Mouse (Mus musculus) lung, embryonic 16.5 days (tissue): Measurements from ENCODE around the gene Sirt1. TPM values are rescaled to one million over a fixed set of nuclear protein-coding genes. Genes with fewer than 3 reads are reported as not detected.

ENCODE experiments used
- ATAC-seq: fragments of 200-750 bp; cut with Nextera tagmentation; 2 replicates; pipeline ENCODE4 v1.8.0; 2017; ENCODE audit warnings: low read depth, mild to moderate bottlenecking, moderate library complexity
- H3K27ac ChIP-seq: fragments of 300-500 bp; sonication (generic); 2 replicates; pipeline ENCODE4 v1.5.1; 2014; ENCODE audit warnings: mild to moderate bottlenecking, control low read depth, low read length
- H3K27me3 ChIP-seq: fragments of 300-500 bp; sonication (generic); 2 replicates; pipeline ENCODE4 v1.6.1; 2014; ENCODE audit warnings: low read depth, low read length, mixed read lengths; ENCODE audit not compliant: control insufficient read depth, insufficient read depth
- H3K36me3 ChIP-seq: fragments of 300-500 bp; sonication (generic); 2 replicates; pipeline ENCODE4 v1.6.1; 2014; ENCODE audit warnings: low read length; ENCODE audit not compliant: control insufficient read depth, insufficient read depth
- H3K4me1 ChIP-seq: fragments of 300-500 bp; sonication (generic); replicated peaks from 2 replicates; pipeline ENCODE4 v1.6.1; 2014; ENCODE audit warnings: low read length, mixed read lengths; ENCODE audit not compliant: control insufficient read depth, insufficient read depth
- H3K4me2 ChIP-seq: fragments of 300-500 bp; sonication (generic); 2 replicates; pipeline ENCODE4 v1.6.1; 2014; ENCODE audit warnings: low read depth, low read length, control low read depth
- H3K4me3 ChIP-seq: fragments of 300-500 bp; sonication (generic); 2 replicates; pipeline ENCODE4 v1.5.1; 2014; ENCODE audit warnings: mild to moderate bottlenecking, low read length, control low read depth
- H3K9ac ChIP-seq: fragments of 300-500 bp; sonication (generic); 2 replicates; pipeline ENCODE4 v1.6.1; 2014; ENCODE audit warnings: low read length, control low read depth
- H3K9me3 ChIP-seq: fragments of 300-500 bp; sonication (generic); 2 replicates; pipeline ENCODE4 v1.6.1; 2016; ENCODE audit warnings: low read length; ENCODE audit not compliant: control insufficient read depth
- WGBS: fragments of 180-500 bp; shearing (Covaris S2); extraction: QIAGEN DNeasy Blood & Tissue Kit; methylation state at CpG from one replicate; pipeline ENCODE4 v1.1.7; 2014; 5-methylcytosine and 5-hydroxymethylcytosine counted together
- polyA plus RNA-seq: library from polyadenylated mRNA; unstranded; fragments of >200 nt; fragmentation: Nextera tagmentation; extraction: Ambion mirVana; gene quantifications from 2 replicates; pipeline ENCODE4 v1.2.1, GENCODE M21; 2015

Gene Sirt1
- polyA plus RNA-seq, 1 experiment from 2014 or later = 4.8 TPM

- H3K9ac ChIP-seq = no peak overlapping the region
- H3K9me3 ChIP-seq = no peaks in the 10 kb centered on the region
- H3K36me3 ChIP-seq = peaks cover 23% of the 10 kb centered on the region
- H3K4me1 ChIP-seq = no peaks in the 10 kb centered on the region
- no peaks in the 10 kb centered on the region for H3K27me3 ChIP-seq
- WGBS = 40% methylated on average over 10 of the region's 10 CpGs
- H3K27ac ChIP-seq = no peak overlapping the region
- peak; percentile 65 for ATAC-seq
- H3K4me3 ChIP-seq = no peak overlapping the region
- no peak overlapping the region for H3K4me2 ChIP-seq
These were observed 72.7 kb downstream of the Sirt1 start for GRCm38 (mm10) chr10:63308582-63309366.

- Histone ChIP-seq H3K36me3 (peaks cover 11% of the 10 kb centered on the region), H3K4me2 (no peak overlapping the region), H3K9ac (no peak overlapping the region), H3K4me3 (no peak overlapping the region), H3K27ac (no peak overlapping the region), H3K27me3 (no peaks in the 10 kb centered on the region), H3K4me1 (no peaks in the 10 kb centered on the region), H3K9me3 (no peaks in the 10 kb centered on the region)
- ATAC-seq = no peak
- 92% methylated on average over 2 of the region's 2 CpGs for WGBS
These were observed 79.1 kb downstream of the Sirt1 start for GRCm38 (mm10) chr10:63302356-63302755.

GRCm38 (mm10) chr10:63282846-63283245, 98.7 kb downstream of the Sirt1 start:
- ATAC-seq = no peak
- Histone ChIP-seq H3K27me3 (no peaks in the 10 kb centered on the region), H3K36me3 (peaks cover 24% of the 10 kb centered on the region), H3K4me1 (no peaks in the 10 kb centered on the region), H3K9ac (no peak overlapping the region), H3K4me2 (no peak overlapping the region), H3K4me3 (no peak overlapping the region), H3K27ac (no peak overlapping the region), H3K9me3 (no peaks in the 10 kb centered on the region)
- WGBS = 79% methylated on average over 7 of the region's 7 CpGs

GRCm38 (mm10) chr10:63282417-63282816, 99.1 kb downstream of the Sirt1 start:
- H3K9me3 ChIP-seq = no peaks in the 10 kb centered on the region
- 87% methylated on average over 4 of the region's 4 CpGs for WGBS
- no peaks in the 10 kb centered on the region for H3K27me3 ChIP-seq
- no peaks in the 10 kb centered on the region for H3K4me1 ChIP-seq
- no peak overlapping the region for H3K4me2 ChIP-seq
- no peak overlapping the region for H3K9ac ChIP-seq
- peaks cover 22% of the 10 kb centered on the region for H3K36me3 ChIP-seq
- no peak for ATAC-seq
- no peak overlapping the region for H3K4me3 ChIP-seq
- H3K27ac ChIP-seq = no peak overlapping the region

- no peak for ATAC-seq
- Histone ChIP-seq H3K36me3 (peaks cover 26% of the 10 kb centered on the region), H3K4me1 (no peaks in the 10 kb centered on the region), H3K27me3 (no peaks in the 10 kb centered on the region), H3K4me2 (no peak overlapping the region), H3K27ac (no peak overlapping the region), H3K9me3 (no peaks in the 10 kb centered on the region), H3K4me3 (no peak overlapping the region), H3K9ac (no peak overlapping the region)
- 88% methylated on average over 3 of the region's 3 CpGs for WGBS
These were observed 101.7 kb downstream of the Sirt1 start for GRCm38 (mm10) chr10:63279851-63280250.

GRCm38 (mm10) chr10:63277010-63277409, 104.5 kb downstream of the Sirt1 start:
- ATAC-seq = no peak
- Histone ChIP-seq H3K27ac (no peak overlapping the region), H3K4me1 (no peaks in the 10 kb centered on the region), H3K27me3 (no peaks in the 10 kb centered on the region), H3K4me2 (no peak overlapping the region), H3K4me3 (no peak overlapping the region), H3K9ac (no peak overlapping the region), H3K36me3 (peaks cover 25% of the 10 kb centered on the region), H3K9me3 (no peaks in the 10 kb centered on the region)
- WGBS = 85% methylated on average over 3 of the region's 3 CpGs

- ATAC-seq = no peak
- Histone ChIP-seq H3K4me1 (no peaks in the 10 kb centered on the region), H3K4me2 (no peak overlapping the region), H3K27me3 (no peaks in the 10 kb centered on the region), H3K36me3 (peaks cover 17% of the 10 kb centered on the region), H3K27ac (no peak overlapping the region), H3K4me3 (no peak overlapping the region), H3K9me3 (no peaks in the 10 kb centered on the region), H3K9ac (no peak overlapping the region)
- 85% methylated on average over 5 of the region's 5 CpGs for WGBS
These were observed 108.6 kb downstream of the Sirt1 start for GRCm38 (mm10) chr10:63272868-63273267.

GRCm38 (mm10) chr10:63272401-63272800, 109.1 kb downstream of the Sirt1 start:
- H3K27ac ChIP-seq = no peak overlapping the region

More at GRCm38 (mm10) chr10:63272401-63272800, 109.1 kb downstream of the Sirt1 start:
- Histone ChIP-seq H3K36me3 (peaks cover 15% of the 10 kb centered on the region), H3K4me2 (no peak overlapping the region), H3K27me3 (no peaks in the 10 kb centered on the region), H3K9me3 (no peaks in the 10 kb centered on the region), H3K4me1 (no peaks in the 10 kb centered on the region), H3K9ac (no peak overlapping the region), H3K4me3 (no peak overlapping the region)
- no peak for ATAC-seq
